Mouse (Mus musculus) frontal cortex, postnatal 36 days (tissue): Measurements from ENCODE around the gene Crebzf.
A peak's percentile ranks its signal among the peaks of the same experiment; 100 is the strongest.

ENCODE experiments used
- DNase-seq, 2 experiments: peaks; one replicate each; pipeline ENCODE4 v3.0.0; 2022; ENCODE audit warnings: low spot score in 2 of 2

The Crebzf gene

GRCm38 (mm10) chr7:90442518-90443080, at the start of gene Crebzf:
Crebzf (plus strand) TSS chr7:90442729.
- peak; percentile 93 to 97 for DNase-seq

- no peak for DNase-seq
Measured at GRCm38 (mm10) chr7:90395073-90395472, 47.5 kb upstream of the Crebzf start.

- no peak for DNase-seq
Measured at GRCm38 (mm10) chr7:90395928-90396327, 46.6 kb upstream of the Crebzf start.

- DNase-seq: peak; percentile 65 to 73
Measured at GRCm38 (mm10) chr7:90409934-90410333, 32.6 kb upstream of the Crebzf start.

- DNase-seq: peak; percentile 76 to 81
Measured at GRCm38 (mm10) chr7:90426020-90427001, 16.2 kb upstream of the Crebzf start, which contains the start of gene Ccdc89. Ccdc89 (plus strand) TSS chr7:90426577.

GRCm38 (mm10) chr7:90427006-90427405, 15.5 kb upstream of the Crebzf start:
- DNase-seq: no peak

GRCm38 (mm10) chr7:90432221-90432620, 10.3 kb upstream of the Crebzf start:
- DNase-seq: no peak

- DNase-seq: no peak
Measured at GRCm38 (mm10) chr7:90440044-90440443, 2.5 kb upstream of the Crebzf start.

- no peak for DNase-seq
Measured at GRCm38 (mm10) chr7:90442070-90442469, 459 bp upstream of the Crebzf start.

- DNase-seq: peak; percentile 69
Measured at GRCm38 (mm10) chr7:90443101-90444091, 867 bp downstream of the Crebzf start.

- DNase-seq: no peak
Measured at GRCm38 (mm10) chr7:90444206-90444605, 1.7 kb downstream of the Crebzf start.

- DNase-seq: no peak
Measured at GRCm38 (mm10) chr7:90456149-90456844, 13.8 kb downstream of the Crebzf start.

- DNase-seq: peak; percentile 81 to 88
Measured at GRCm38 (mm10) chr7:90456845-90457468, 14.4 kb downstream of the Crebzf start, which contains the start of gene Tmem126a. Tmem126a (minus strand) TSS chr7:90457229.

GRCm38 (mm10) chr7:90457517-90457916, 15.0 kb downstream of the Crebzf start:
- peak in 1 of 2 experiments; percentile 19 for DNase-seq

- no peak for DNase-seq
Measured at GRCm38 (mm10) chr7:90460330-90460729, 17.8 kb downstream of the Crebzf start.

GRCm38 (mm10) chr7:90460930-90461329, 18.4 kb downstream of the Crebzf start:
- DNase-seq: no peak

GRCm38 (mm10) chr7:90461441-90461840, 18.9 kb downstream of the Crebzf start:
- DNase-seq: no peak

GRCm38 (mm10) chr7:90473511-90473910, 31.0 kb downstream of the Crebzf start:
- no peak for DNase-seq

GRCm38 (mm10) chr7:90475793-90476312, 33.3 kb downstream of the Crebzf start, which contains the start of gene Tmem126b:
Tmem126b (minus strand) TSS chr7:90476001.
- DNase-seq: peak; percentile 99
